Mouse (Mus musculus) left cerebral cortex, adult 18-20 months (tissue): ENCODE measurements at regions not wholly inside any gene's neighbourhood (a gene's known extent, or its start where the extent isn't known, plus 50 kb on each side); places are given as distances from the start of the nearest gene placed in this dataset.
A peak's percentile ranks its signal among the peaks of the same experiment; 100 is the strongest.

ENCODE experiments used
- DNase-seq, 2 experiments: peaks; one replicate each; pipeline ENCODE4 v3.0.0; 2021 to 2022; ENCODE audit warnings: low spot score in 2 of 2, mixed read lengths in 1 of 2

GRCm38 (mm10) chr2:45197955-45198631 lies 80.9 kb upstream of the Zeb2 start:
- DNase-seq, result no peak

- DNase-seq, result no peak
Measured at GRCm38 (mm10) chr2:45197342-45197741, 80.1 kb upstream of the Zeb2 start.

GRCm38 (mm10) chr2:45196511-45196910 lies 79.3 kb upstream of the Zeb2 start:
- DNase-seq, result no peak

- no peak for DNase-seq
Measured at GRCm38 (mm10) chr2:45194335-45194734, 77.1 kb upstream of the Zeb2 start.

GRCm38 (mm10) chr2:45185621-45185999 lies 68.4 kb upstream of the Zeb2 start:
- no peak for DNase-seq

GRCm38 (mm10) chr2:45184704-45185620 lies 67.8 kb upstream of the Zeb2 start:
- DNase-seq, result no peak

- no peak for DNase-seq
Measured at GRCm38 (mm10) chr2:45184149-45184548, 67.0 kb upstream of the Zeb2 start.

GRCm38 (mm10) chr2:45182876-45183275 lies 65.7 kb upstream of the Zeb2 start:
- no peak for DNase-seq

- peak; percentile 12 to 15 for DNase-seq
Measured at GRCm38 (mm10) chr2:45181552-45181951, 64.4 kb upstream of the Zeb2 start.

GRCm38 (mm10) chr2:45178849-45179453 lies 61.8 kb upstream of the Zeb2 start:
- DNase-seq, result no peak

- no peak for DNase-seq
Measured at GRCm38 (mm10) chr2:45172382-45172781, 55.2 kb upstream of the Zeb2 start.

GRCm38 (mm10) chr2:45171520-45172173 lies 54.5 kb upstream of the Zeb2 start:
- DNase-seq, result no peak

GRCm38 (mm10) chr2:45170272-45170671 lies 53.1 kb upstream of the Zeb2 start:
- no peak for DNase-seq

- DNase-seq, result no peak
Measured at GRCm38 (mm10) chr2:45169429-45170070, 52.4 kb upstream of the Zeb2 start.

GRCm38 (mm10) chr2:45168606-45169005 lies 51.4 kb upstream of the Zeb2 start:
- DNase-seq, result no peak
